Mouse (Mus musculus): ENCODE results near the gene Hmgcs2. TPM values are rescaled to one million over a fixed set of nuclear protein-coding genes. Genes with fewer than 3 reads are reported as not detected.
A peak's percentile ranks its signal among the peaks of the same experiment; 100 is the strongest.

Gene Hmgcs2
- total RNA-seq (2014; rRNA removed) (22.3 and 24.8 TPM in 2 replicates), polyA plus RNA-seq (2015; fragmentation: Nextera tagmentation; extraction: Ambion mirVana) (36.3 and 40.4 TPM in 2 replicates)

DNA sequence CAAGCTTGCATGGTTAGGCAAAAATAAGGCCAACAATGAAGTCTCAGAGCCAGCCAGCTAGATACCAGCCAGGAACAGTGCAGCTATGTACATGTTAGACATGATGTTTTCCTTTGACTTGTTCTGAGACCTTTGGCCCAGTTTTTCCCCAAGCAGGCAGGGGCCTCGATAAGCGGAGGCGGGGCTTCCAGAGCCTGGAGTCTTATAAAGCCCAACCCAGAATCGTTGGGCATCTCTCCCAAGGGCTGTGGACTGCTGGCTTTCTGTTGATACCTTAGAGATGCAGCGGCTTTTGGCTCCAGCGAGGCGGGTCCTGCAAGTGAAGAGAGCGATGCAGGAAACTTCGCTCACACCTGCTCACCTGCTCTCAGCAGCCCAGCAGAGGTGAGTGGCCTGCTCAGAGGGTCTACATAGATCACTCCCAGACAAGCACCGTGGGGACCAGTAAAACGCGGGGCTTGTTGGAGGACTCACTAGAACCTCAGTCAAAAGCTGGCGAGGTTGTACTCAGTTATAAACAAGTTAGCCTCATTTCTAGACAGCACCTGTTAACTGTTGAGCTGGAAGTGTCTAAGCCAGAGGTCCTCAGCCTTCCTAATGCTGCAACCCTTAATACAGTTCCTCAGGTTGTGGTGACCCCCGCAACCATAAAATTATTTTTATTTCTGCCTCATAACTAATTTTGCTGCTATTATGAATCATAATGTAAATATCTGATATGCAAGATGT, at the start of gene Hmgcs2:
Gene Hmgcs2, plus strand, starts transcription at position 232 of the 729 bp plus-strand sequence.
- Histone ChIP-seq H3K27ac (ENCODE audit: low read depth, low read length) (no peak within 1 kb of the TSS), H3K9me3 (ENCODE audit: low read length) (no peaks in the 10 kb centered on the region), H3K36me3 (ENCODE audit: insufficient read depth, low read length) (no peaks in the 10 kb centered on the region), H3K4me1 (ENCODE audit: insufficient read depth, low read length) (no peaks in the 10 kb centered on the region), H3K9ac (replicated peaks; ENCODE audit: low read length, poor library complexity, severe bottlenecking) (no peak within 1 kb of the TSS), H3K4me2 (ENCODE audit: low read depth, low read length, poor library complexity, severe bottlenecking) (0 out of 2 replicates have a peak within 1 kb of the TSS, but pooled peaks have one; percentile 5), H3K4me3 (ENCODE audit: low read depth, low read length) (0 out of 2 replicates have a peak within 1 kb of the TSS, but pooled peaks have one; percentile 9), H3K27me3 (ENCODE audit: insufficient read depth, low read length) (no peaks in the 10 kb centered on the region)
- WGBS, result 60% methylated on average over 14 of the region's 14 CpGs
- TF ChIP-seq CTCF (IDR thresholded peaks at IDR 0.05), result no peak
- ATAC-seq (ENCODE audit: low FRiP score) (peak; percentile 21; the same call in 1 of the 2 replicates), DNase-seq (ENCODE audit: low spot score) (peak; percentile 38)

- DNase-seq (ENCODE audit: low spot score) (no peak), ATAC-seq (ENCODE audit: low FRiP score) (no peak)
- TF ChIP-seq CTCF (IDR thresholded peaks at IDR 0.05), result no peak
- Histone ChIP-seq H3K36me3 (ENCODE audit: insufficient read depth, low read length) (no peaks in the 10 kb centered on the region), H3K9ac (replicated peaks; ENCODE audit: low read length, poor library complexity, severe bottlenecking) (no peak overlapping the region), H3K4me3 (ENCODE audit: low read depth, low read length) (no peak overlapping the region), H3K4me1 (ENCODE audit: insufficient read depth, low read length) (no peaks in the 10 kb centered on the region), H3K27ac (ENCODE audit: low read depth, low read length) (no peak overlapping the region), H3K4me2 (ENCODE audit: low read depth, low read length, poor library complexity, severe bottlenecking) (no peak overlapping the region), H3K27me3 (ENCODE audit: insufficient read depth, low read length) (no peaks in the 10 kb centered on the region), H3K9me3 (ENCODE audit: low read length) (no peaks in the 10 kb centered on the region)
Observed at GRCm38 (mm10) chr3:98233504-98233903, 46.7 kb upstream of the Hmgcs2 start.

DNA sequence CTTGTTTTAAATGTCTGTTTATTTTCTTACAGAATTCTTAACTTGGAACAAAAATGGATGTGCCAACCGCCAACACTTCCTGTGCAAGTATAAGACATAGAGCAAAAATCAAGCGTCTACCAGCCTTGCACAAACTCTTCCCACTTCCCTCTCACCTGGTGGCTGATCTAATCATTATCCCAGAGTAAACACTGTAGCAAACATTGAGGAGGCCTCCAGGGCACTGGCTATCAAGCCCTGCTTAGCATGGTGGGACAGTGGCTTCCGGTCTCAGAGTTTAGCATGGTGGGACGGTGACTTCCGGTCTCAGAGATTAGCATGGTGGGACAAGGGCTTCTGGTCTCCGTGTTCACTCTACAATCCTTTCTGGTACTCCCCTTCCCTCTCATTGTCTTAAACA, 44.0 kb upstream of the Hmgcs2 start:
- WGBS, result 87% methylated on average over 6 of the region's 6 CpGs
- Histone ChIP-seq H3K36me3 (ENCODE audit: insufficient read depth, low read length) (no peaks in the 10 kb centered on the region), H3K9me3 (ENCODE audit: low read length) (no peaks in the 10 kb centered on the region), H3K4me3 (ENCODE audit: low read depth, low read length) (no peak overlapping the region), H3K27ac (ENCODE audit: low read depth, low read length) (no peak overlapping the region), H3K4me2 (ENCODE audit: low read depth, low read length, poor library complexity, severe bottlenecking) (no peak overlapping the region), H3K9ac (replicated peaks; ENCODE audit: low read length, poor library complexity, severe bottlenecking) (no peak overlapping the region), H3K27me3 (ENCODE audit: insufficient read depth, low read length) (no peaks in the 10 kb centered on the region), H3K4me1 (ENCODE audit: insufficient read depth, low read length) (no peaks in the 10 kb centered on the region)
- no peak for ATAC-seq (ENCODE audit: low FRiP score)
- no peak for TF ChIP-seq CTCF (IDR thresholded peaks at IDR 0.05)
- DNase-seq (ENCODE audit: low spot score), result no peak

- Histone ChIP-seq H3K4me3 (ENCODE audit: low read depth, low read length) (no peak overlapping the region), H3K4me2 (ENCODE audit: low read depth, low read length, poor library complexity, severe bottlenecking) (no peak overlapping the region), H3K4me1 (ENCODE audit: insufficient read depth, low read length) (no peaks in the 10 kb centered on the region), H3K27me3 (ENCODE audit: insufficient read depth, low read length) (no peaks in the 10 kb centered on the region), H3K27ac (ENCODE audit: low read depth, low read length) (no peak overlapping the region), H3K9me3 (ENCODE audit: low read length) (no peaks in the 10 kb centered on the region), H3K36me3 (ENCODE audit: insufficient read depth, low read length) (no peaks in the 10 kb centered on the region), H3K9ac (replicated peaks; ENCODE audit: low read length, poor library complexity, severe bottlenecking) (no peak overlapping the region)
- WGBS, result 83% methylated on average over 5 of the region's 5 CpGs
- ATAC-seq (ENCODE audit: low FRiP score), result no peak
- no peak for DNase-seq (ENCODE audit: low spot score)
- TF ChIP-seq CTCF (IDR thresholded peaks at IDR 0.05), result no peak
Observed at GRCm38 (mm10) chr3:98237240-98237639, 43.0 kb upstream of the Hmgcs2 start.

GRCm38 (mm10) chr3:98238150-98238549, 42.1 kb upstream of the Hmgcs2 start:
- ATAC-seq (ENCODE audit: low FRiP score) (no peak), DNase-seq (ENCODE audit: low spot score) (no peak)
- Histone ChIP-seq H3K9me3 (ENCODE audit: low read length) (no peaks in the 10 kb centered on the region), H3K27me3 (ENCODE audit: insufficient read depth, low read length) (no peaks in the 10 kb centered on the region), H3K27ac (ENCODE audit: low read depth, low read length) (no peak overlapping the region), H3K36me3 (ENCODE audit: insufficient read depth, low read length) (no peaks in the 10 kb centered on the region), H3K4me2 (ENCODE audit: low read depth, low read length, poor library complexity, severe bottlenecking) (no peak overlapping the region), H3K4me3 (ENCODE audit: low read depth, low read length) (no peak overlapping the region), H3K4me1 (ENCODE audit: insufficient read depth, low read length) (no peaks in the 10 kb centered on the region), H3K9ac (replicated peaks; ENCODE audit: low read length, poor library complexity, severe bottlenecking) (no peak overlapping the region)
- WGBS, result 33% methylated on average over 3 of the region's 3 CpGs
- TF ChIP-seq CTCF (IDR thresholded peaks at IDR 0.05), result no peak

DNA sequence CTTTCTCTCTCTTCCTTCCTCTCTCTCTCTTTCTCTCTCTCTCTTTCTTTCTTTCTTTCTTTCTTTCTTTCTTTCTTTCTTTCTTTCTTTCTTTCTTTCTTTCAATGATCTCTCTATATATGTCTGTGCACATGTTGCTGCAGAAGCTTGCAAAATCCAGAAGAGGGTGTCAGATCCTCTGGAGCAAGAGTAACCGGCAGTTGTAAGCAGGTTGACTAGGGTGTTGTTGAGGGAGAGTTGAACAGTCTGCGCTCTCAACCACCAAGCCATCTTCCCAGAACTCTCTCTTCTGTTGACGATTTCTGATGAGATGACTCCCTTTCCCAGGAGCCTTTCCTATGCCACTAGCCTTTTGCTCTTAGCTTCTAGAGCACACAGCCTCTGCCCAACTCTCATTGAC, 38.2 kb upstream of the Hmgcs2 start:
- WGBS, result 85% methylated on average over 3 of the region's 3 CpGs
- no peaks in the 10 kb centered on the region for H3K4me1 ChIP-seq (ENCODE audit: insufficient read depth, low read length)
- TF ChIP-seq CTCF (IDR thresholded peaks at IDR 0.05), result 0 out of 2 replicates have a peak, but pooled peaks have one; percentile 15
- H3K36me3 ChIP-seq (ENCODE audit: insufficient read depth, low read length), result no peaks in the 10 kb centered on the region
- no peak overlapping the region for H3K4me2 ChIP-seq (ENCODE audit: low read depth, low read length, poor library complexity, severe bottlenecking)
- DNase-seq (ENCODE audit: low spot score), result no peak
- no peak overlapping the region for H3K4me3 ChIP-seq (ENCODE audit: low read depth, low read length)
- no peaks in the 10 kb centered on the region for H3K27me3 ChIP-seq (ENCODE audit: insufficient read depth, low read length)
- H3K9ac ChIP-seq (replicated peaks; ENCODE audit: low read length, poor library complexity, severe bottlenecking), result no peak overlapping the region
- H3K9me3 ChIP-seq (ENCODE audit: low read length), result no peaks in the 10 kb centered on the region
- no peak for ATAC-seq (ENCODE audit: low FRiP score)
- no peak overlapping the region for H3K27ac ChIP-seq (ENCODE audit: low read depth, low read length)
